Mouse (Mus musculus) ovary, postnatal 36 days (tissue): Measurements from ENCODE around the gene Phactr3.
"Not testable (repeated sequence)": the region's sequence is repeated elsewhere in the genome, so short reads cannot be mapped to it uniquely, and the experiment has no call there.

Experiments used
- DNase-seq: peaks from one replicate; pipeline ENCODE4 v3.0.0; 2022; ENCODE audit warnings: low spot score, mixed read lengths

Phactr3 gene

DNA sequence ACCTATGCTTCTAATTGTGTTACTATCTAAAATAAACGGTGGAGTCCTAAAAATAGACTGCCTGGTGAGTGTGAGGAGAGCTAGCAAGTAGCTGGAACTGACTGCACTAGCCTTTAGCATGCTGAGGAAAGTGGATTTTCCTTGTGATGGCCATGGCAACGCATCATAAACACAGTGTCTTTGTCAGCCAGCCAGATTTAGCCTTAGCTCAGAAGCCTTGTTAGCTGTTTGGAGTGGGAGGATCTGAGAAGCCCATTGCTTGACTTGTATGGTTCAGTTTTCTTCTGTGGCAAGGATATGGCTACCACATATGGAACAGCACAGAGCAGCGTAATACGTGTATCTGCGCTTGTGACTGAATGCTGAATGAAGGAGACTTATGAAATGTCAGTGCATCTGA is 210.8 kb downstream of the Phactr3 start:
- no peak for DNase-seq

DNA sequence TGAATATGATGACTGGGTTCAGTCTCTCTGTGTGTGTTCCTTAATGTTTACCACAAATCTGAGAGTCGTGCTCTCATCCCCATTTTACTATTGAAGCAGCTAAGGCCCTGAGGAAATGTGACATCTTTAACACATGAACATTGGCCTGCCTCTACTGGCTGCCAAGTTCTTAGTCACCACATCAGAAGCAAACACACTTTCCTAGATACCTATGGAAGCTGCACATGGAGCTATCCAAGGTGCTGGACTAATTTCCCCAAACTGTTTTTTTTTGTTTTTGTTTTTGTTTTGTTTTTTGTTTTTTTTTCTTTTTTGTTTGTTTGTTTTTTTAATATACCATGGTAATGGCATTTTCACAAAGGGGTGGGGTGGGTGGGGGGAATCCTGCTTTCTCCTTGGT is 211.2 kb downstream of the Phactr3 start:
- DNase-seq, result no peak

DNA sequence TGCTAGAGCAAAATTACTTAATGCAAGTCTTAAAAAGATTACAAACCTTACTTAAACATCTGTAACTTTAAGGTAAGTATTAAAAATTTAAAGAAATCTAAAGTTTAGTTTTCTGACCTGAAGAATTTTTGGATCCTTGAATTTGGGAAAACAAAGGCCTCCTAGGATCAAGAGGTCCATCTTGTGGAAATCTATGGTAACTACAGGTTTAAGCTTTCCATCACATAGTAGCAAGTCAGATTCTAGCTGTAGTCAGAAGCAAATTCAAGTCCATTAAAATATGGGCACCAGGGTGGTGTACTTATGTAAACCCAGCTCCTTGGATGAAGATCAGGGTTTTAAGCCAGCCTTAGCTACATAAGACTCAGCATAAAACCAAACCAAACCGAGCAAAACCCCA is 219.1 kb downstream of the Phactr3 start:
- no peak for DNase-seq

DNA sequence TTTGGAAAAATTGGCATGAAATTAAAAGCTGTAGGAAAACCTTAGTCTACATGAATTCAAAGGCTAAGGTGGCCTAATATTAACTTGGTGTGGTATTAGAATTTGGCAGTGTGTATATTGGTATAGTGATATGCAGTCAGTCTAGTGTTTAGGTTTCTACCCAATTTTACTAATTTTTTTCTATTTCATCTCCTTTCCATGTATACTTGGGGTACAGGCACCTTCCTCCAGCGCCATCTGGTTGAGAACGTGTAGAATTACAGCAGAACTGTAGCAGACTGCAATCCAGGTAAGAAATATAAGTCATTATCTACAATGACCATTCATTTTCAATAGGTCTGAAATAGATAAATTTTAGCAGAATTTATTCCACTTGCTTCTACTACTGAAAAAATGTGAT is 220.3 kb downstream of the Phactr3 start:
- no peak for DNase-seq

DNA sequence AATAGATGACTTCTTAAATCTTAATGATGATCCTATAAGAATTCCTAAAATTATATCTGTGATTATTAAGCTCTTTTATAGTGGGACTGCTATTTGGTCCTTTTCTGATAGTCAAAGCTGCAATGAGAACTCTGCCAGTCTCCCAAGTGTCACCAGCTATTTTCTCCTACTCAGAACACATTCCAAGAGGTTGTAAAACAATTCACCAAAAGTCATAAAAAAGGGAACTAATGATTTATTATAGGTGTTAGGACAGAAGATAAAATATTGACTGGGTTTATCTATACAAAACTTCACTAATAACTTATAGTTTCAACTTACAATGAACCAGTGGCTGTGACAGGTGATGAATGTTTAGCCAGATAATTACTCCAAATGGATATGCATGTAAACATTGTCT is 223.3 kb downstream of the Phactr3 start:
- not testable (repeated sequence) for DNase-seq

DNA sequence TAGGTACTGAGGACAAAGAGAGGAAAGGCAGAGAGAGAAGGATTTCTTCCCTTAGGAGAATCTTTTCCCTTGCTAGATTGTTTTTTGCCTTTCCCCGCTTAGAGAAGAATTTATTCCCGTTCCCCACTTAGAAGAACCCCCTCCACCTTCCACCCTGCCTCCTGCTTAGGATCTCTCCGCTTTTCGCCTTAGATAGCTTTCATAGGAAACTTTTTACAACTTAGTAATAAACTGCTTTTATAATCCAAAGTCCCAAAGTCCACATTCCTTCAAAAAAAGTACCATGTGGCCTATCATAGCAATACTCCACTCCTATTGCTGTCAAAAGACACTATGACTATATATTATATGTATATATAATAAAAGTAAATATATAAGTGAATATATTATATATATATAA is 223.8 kb downstream of the Phactr3 start:
- no peak for DNase-seq
